Mouse (Mus musculus): ENCODE measurements around the gene Fibcd1. TPM values are rescaled to one million over a fixed set of nuclear protein-coding genes. Genes with fewer than 3 reads are reported as not detected.

Gene Fibcd1
- total RNA-seq (2023), result not detected in 2 replicates

DNA sequence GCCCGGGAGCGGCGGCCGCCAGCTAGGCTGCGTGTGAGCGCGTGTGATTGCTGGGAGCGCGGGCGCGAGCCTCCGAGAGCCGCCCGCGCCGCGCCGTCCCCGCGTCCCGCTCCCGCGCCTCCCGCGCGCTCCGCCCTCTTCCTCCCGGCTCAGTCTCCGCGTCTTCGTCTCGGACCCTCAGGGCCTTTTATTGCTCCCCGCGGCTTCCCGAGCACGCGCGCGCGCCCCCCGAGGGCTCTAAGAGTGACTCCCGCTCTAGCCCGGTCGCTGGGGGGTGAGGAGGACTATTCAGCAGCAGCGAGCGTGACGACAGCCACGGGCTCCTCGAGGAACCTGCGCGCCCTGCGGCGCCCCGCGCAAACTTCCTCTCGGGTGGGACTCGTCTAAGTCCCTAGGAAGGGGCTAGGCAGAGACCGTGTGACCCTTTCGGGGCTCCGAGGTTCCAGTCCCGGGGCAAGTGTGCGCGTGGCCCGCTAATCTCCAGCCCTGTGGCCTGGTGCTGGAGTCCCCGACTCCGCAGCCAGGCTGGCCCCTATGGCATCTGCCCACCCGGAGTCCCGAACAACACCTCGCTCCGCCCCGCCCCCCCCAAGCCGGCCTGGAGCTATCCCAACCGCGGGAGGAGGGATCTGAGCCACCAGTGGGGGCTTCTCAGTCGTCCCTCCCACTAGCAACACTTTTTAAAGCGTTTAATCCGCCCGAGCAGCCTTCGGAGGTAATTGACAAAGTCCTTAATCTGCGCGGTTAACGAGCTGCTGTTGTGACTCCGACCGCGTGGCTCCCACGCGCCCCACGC lies at the start of gene Fibcd1:
Gene Fibcd1, minus strand, starts transcription at position 110 of the 796 bp plus-strand sequence.

DNA sequence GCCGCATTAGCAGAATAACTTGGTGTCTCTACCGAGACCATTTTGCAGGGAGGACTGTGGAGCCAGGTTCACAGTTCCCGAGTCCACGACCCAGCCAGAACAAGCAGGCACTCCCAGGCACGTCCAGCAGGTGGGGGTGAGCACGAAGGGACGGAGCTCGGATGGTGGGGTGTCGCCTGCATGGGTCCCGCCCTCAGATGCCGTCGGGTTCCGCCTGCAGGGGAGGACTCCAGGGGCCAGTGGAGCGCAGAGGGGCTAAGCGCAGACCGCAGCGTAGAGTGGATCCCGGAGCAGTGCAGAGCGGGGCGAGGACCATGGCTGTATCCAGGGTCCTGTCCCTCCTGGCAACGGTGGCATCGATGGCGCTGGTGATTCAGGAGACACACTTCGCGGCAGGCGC lies 41.2 kb upstream of the Fibcd1 start, which contains the start of gene Lamc3:
Gene Lamc3, plus strand, starts transcription at position 262 of the 400 bp plus-strand sequence.

DNA sequence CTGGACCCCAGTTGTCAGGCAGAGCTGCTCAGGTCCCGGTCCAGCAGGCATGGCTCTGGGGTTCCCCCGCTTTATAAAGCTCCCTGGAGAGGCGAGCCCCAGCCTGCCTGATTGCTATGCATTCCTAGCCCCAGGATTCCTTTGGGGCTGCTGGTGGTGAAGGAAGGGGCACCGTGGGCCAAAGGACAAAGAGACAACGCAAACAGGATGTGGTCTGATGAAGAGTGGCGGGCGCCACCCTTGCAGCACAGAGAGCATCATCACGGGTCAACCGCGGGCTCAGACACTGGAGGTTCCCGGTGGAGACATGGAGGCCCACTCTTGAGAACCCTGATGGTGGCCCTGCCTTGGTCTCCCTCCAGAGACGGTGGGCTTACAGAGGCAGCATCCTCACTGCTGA lies 35.4 kb downstream of the Fibcd1 start, which contains the start of gene Qrfp:
Gene Qrfp, minus strand, starts transcription at position 137 of the 400 bp plus-strand sequence.

Other genes with a start within 250 kb of the Fibcd1 start
- gene Prdm12, start 206.0 kb downstream of the Fibcd1 start, total RNA-seq (2023), result not detected in 2 replicates
- gene Exosc2, start 175.3 kb downstream of the Fibcd1 start, total RNA-seq (2023), result 10.6 and 13.5 TPM in 2 replicates
- gene Abl1, start 157.6 kb downstream of the Fibcd1 start, total RNA-seq (2023), result 27.5 and 38.7 TPM in 2 replicates
- gene Qrfp, start 35.4 kb downstream of the Fibcd1 start, total RNA-seq (2023), result not detected in 2 replicates
- gene Lamc3, start 41.3 kb upstream of the Fibcd1 start, total RNA-seq (2023), result not detected in 2 replicates
- not detected in 2 replicates for gene Aif1l, start 104.1 kb upstream of the Fibcd1 start, total RNA-seq (2023)
- 65.4 and 87.7 TPM in 2 replicates for gene Nup214, start 128.4 kb upstream of the Fibcd1 start, total RNA-seq (2023)
- 5.7 and 8.0 TPM in 2 replicates for gene Fam78a, start 238.9 kb upstream of the Fibcd1 start, total RNA-seq (2023)
- not detected in 2 replicates for gene Plpp7, start 249.5 kb upstream of the Fibcd1 start, total RNA-seq (2023)